Mouse (Mus musculus): ENCODE measurements at regions not wholly inside any gene's neighbourhood (a gene's known extent, or its start where the extent isn't known, plus 50 kb on each side); places are given as distances from the start of the nearest gene placed in this dataset.

- TF ChIP-seq CTCF (IDR thresholded peaks at IDR 0.05; ENCODE audit: extremely low read depth, insufficient read depth, insufficient read length, insufficient replicate concordance) (no peak), POLR2A (IDR thresholded peaks at IDR 0.05; ENCODE audit: low read depth, low read length) (no peak)
Measured at GRCm38 (mm10) chr9:74342176-74342575, 232.0 kb downstream of the Wdr72 start.
